Mouse (Mus musculus) kidney, postnatal 4 days (tissue): ENCODE results near the gene Atp5j.

Experiments
- DNase-seq, 2 experiments: peaks; one replicate each; pipeline ENCODE4 v3.0.0; 2021; ENCODE audit warnings: mixed read lengths in 2 of 2

Atp5j gene

DNA sequence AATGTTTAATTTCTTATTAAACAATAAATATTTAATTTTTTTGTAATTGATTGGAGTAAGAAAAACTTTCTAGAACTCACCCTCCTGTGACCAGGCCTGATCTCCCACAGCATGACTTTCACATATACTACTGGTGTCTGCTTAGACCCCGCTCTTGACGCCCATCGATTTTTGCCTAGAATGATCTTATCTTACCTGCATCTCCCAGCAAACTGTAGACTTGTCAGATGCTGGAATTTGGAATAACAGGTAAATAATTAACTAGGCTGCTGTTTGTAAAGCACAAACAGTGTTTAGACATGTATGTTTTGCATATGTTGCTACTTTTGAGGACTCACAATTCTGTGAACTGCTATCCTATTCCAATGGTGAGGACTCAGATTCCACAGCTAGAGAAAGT lies 29.2 kb downstream of the Atp5j start:
- DNase-seq: no peak

DNA sequence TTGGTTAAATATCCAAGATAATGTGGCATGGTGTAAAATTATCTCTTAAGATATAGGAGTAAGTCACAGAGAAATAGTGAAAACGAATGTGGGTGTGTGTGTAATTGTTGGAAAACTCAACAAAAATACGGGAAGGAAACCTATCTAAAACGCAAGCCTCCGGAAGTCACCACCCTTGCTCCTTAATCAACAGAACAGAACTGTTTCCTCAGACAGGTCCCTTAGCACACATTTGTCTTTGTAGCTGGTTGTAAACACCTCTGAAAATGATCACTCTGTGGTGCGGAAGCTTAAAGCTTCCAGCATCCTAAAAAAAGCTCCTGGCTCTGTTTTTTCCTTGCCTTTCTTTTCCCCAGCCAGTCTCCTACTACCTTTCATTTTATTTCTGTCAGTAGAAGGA lies 30.6 kb downstream of the Atp5j start:
- DNase-seq: no peak

DNA sequence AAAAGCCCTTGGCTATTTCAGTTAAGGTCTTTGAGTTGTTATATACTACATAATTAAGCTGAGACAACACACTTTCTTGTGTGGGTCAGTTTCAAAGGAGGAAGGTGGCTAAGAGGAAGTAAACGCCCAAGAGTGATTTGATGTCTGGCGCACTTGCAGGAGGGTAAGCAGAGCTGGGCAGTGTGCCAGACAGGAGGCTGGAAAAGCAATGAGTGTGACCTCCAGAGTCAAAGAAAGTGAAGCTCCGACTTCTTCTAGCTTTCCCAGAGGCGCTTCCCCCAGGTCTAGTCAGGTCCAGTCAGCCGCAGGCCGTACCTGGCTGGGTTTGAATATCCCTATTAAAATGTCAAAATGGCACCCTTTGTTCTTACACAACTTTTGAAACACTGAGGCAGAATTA lies 33.2 kb downstream of the Atp5j start:
- peak; percentile 73 to 80 for DNase-seq

DNA sequence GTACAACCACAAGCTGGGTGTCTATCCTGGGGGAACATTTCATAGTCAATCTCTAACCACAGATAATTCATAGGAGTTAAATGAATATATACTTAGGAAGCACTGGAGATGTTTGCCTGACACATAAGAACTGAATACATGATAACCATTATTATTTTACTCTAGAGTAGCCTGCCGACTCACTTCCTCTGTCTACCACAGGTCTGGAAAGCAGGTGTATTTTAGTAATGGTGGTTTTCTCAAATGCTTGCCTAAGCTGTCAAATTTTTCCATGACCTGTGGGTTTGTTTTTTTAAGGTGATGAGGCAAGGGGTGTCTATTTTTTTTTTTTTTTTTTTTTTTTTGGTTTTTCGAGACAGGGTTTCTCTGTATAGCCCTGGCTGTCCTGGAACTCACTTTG lies 35.4 kb downstream of the Atp5j start:
- DNase-seq: no peak

DNA sequence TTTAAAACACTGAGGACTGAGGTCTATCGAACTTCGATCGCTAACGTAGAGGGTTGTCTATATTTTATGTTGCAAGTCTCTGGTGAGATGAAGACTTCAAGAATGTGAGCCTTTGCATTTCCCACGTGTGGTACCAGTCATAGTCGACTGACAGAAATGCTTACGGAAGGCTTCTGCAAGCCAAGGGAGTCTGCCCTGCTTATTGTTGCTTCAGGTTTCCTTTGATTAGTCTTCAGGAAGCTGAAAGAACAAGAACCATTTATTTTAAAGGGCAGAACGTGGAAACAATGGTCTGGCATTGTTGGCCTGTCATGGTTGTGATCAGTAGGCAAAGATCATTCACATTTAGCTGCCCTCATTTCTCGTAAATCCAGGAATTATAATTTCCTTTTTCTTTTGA lies 38.7 kb downstream of the Atp5j start:
- no peak for DNase-seq

DNA sequence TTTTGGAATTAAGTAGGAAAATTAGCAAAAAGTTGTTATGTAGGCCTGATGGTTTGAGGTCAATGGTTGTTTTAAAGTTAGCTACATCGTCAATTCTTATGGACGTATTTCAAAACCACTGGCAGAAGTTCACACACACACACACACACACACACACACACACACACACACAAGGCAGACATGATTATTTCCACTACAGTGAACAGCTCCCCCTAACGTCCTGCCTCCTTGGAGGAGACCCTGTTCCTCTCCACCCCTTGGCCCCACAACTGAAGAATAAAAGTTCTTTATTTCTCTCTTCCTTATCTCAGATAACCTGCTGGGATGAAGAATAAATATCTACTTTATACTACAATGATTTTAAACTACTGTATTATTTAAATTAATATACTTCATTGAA lies 40.1 kb downstream of the Atp5j start:
- DNase-seq: no peak

DNA sequence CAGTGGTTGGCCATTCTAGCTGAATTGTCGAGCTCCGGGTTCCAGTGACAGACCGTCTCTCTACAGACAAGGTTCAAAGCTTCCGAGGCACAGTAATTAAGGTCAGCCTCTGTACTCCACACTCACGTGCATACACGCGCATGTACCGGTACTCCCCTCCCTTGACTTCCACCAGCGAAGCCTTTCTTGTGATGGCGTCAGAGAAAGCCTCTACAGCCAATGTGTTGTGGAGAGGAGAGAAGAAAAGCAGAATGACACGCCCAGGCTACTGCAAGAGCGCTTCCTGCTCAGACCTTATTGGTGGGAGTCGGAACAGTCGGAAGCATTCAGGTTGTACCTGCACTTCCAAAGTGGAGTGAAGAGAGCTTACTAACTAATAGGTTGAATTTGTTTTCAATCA lies 42.0 kb downstream of the Atp5j start:
- DNase-seq: no peak

DNA sequence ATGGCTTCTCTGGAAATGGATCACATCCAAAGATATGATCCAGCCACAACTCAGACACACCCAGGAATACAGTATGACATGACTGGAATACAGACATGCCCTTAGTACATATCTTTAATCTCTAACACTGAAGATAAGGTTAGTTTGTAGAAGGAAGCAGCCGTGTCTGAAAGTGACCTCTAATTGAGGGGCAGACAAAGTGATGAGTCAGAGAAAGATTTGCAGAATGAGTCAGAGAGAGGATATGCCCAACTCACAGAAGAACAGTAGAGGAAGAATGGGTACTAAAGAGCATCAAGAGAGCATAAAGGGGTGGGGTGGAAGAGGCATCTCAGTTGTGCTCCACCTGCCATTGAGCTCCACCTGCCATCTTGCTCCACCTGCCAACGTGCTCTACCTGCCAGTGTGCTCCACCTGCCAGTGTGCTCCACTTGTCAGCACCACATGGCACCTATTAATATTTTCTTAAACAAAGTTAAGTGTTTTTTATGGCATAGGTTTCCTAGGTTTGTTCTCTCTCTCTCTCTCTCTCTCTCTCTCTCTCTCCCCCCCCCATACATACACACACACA lies 44.7 kb downstream of the Atp5j start:
- DNase-seq: no peak

DNA sequence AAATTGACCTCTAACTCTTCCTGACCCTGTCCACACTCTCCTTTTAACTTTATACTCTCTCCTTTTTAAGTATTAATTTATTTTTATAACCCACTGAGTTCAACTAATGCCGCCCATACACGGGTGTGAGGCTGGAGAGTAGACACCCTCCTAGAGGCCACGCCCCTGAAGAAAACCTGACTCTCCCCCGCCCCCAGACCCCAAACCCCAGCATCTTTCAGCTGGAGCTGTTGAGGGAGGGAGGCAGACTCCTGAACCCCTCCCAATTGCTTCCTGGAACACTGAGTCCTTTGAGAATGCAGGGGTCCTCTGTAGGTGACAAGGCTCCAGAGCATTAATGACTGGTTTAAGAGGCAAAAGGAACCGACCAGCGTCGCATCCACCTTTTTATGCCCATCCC lies 50.5 kb downstream of the Atp5j start:
- DNase-seq: no peak

DNA sequence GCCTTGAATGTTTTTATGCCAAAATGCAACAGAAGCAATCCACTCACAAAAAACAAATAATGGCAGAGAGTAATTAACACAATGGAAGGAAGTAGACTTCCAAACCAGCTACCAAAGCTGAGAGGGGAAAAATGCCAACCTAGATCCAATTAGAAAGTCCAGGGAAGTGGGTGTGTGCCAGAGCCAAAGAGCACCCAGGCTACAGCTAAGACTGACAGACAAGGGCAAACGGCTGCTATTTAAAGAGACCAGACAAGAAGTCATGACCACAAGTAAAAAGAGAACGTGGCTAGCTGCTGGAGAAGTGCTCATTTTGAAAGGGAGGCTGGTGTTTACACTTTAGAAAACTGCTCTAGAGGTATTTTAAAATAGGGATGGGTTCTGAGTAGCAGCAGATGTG lies 52.1 kb downstream of the Atp5j start:
- DNase-seq: no peak

DNA sequence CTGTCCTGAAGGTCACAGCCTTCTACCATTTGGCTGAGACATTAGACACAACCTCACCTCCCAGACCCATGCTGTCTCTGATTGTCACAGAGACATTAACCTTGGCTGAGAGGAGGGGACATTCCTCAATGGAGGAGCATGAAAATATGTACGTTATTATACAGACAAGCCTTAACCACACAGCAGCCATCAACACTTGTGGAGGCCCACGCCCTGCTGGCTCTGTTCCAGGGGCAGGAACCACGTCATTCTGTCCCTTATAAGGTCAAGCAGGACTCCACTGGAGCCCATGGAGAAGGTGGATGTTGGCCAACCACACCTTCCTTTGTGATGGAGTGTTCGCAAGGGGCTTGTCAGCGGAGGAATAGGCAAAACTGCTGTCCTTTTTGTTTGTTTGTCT lies 55.7 kb downstream of the Atp5j start:
- no peak for DNase-seq

DNA sequence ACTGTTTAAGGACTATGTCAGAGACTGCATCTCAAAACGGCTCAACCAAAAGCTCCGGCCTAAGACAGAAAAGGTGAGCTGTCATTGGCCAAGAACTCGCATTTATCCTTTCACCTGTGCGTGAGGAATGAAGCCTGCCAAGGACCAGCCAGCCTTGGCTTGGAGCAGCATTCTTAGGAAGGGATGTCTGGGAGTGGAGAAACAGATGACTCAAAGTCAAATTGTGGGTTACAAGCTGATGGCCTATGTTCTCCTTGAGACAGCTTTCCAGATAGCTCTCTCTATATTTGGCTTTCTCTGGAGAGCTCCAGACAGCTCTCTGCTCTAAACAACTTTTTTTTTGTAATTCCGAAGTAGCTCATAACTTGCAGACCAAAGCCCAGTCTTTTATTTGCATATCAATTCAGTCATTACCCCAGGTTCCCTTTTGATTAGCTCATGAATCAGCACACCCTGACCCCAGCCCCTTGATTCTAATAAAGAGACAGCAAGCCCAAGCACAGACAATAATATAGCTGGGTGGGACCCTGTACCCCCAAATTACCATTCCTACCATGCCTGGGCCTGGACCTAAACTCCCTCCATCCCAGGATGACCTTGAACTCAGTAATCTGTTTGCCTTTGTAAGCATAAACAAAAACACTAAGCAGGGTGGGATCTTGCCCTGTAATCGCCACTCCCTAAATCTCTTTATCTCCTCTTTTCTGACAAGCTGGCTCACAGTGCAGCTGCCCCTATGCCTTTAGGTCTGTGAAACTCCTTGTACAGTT lies 56.4 kb downstream of the Atp5j start:
- no peak for DNase-seq

DNA sequence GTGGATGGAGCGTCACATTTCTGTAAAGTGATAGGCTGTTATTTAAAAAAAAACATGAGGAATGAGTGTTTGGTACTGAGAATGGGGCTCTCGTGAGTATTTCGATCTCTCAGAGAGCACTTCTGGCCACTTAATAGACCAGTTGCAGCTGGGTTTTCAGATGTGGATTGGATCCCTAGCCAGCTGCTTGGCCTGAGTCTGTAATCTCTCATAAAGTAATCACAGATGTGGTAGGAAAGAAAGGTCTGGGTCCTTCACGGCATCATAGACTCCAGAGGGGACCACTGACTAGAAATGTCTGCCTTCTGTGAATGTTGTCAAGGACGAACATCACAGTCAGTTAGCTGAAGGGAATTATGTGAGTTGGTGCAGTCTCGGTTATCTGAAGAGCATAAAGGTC lies 57.0 kb downstream of the Atp5j start:
- no peak for DNase-seq
